Mouse (Mus musculus): ENCODE data around the gene Podn.

DNA sequence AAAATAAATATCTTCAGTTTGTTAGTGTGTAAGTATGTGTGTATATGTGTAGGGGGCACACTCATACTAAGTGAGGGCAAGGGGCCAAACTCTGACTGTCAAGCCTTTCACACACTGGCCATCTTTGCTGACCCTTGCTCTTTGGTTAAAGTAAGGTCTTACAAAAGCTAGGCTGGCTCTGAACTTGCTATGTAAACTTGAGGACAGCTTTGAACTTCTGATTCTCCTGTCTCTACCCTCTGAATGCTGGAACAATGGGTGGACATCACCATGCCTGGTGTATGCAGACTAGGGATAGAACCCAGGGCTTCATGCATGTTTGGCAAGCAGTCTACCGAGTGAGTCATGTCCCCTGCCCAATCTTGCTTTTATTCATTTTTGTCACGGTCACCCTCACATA lies 20.2 kb upstream of the Podn start:
- TF ChIP-seq POLR2A (IDR thresholded peaks at IDR 0.05; ENCODE audit: low read depth, low read length) (no peak), CTCF (conservative IDR thresholded peaks at IDR 0.05; ENCODE audit: insufficient read depth, insufficient read length, low read depth, low read length) (no peak)
